Mouse (Mus musculus) embryonic stem cell, embryonic (primary cell): ENCODE measurements at regions not wholly inside any gene's neighbourhood (a gene's known extent, or its start where the extent isn't known, plus 50 kb on each side); places are given as distances from the start of the nearest gene placed in this dataset.

Experiments used
- CTCF ChIA-PET, 4 experiments: fragments of 300-600 bp in 2 of 4; fragments of 350-600 bp in 2 of 4; sonication (Branson Sonifier 250); formaldehyde crosslinking; loops; one replicate each; lab custom pipeline; 2022; ENCODE audit warnings: inconsistent platforms in 2 of 4; lab: Charles Lee
- POLR2A ChIA-PET, 4 experiments: fragments of 300-600 bp in 2 of 4; fragments of 350-600 bp in 2 of 4; sonication (Branson Sonifier 250); formaldehyde crosslinking; loops; one replicate each; lab custom pipeline; 2022; ENCODE audit warnings: antibody characterized with exemption in 4 of 4, inconsistent platforms in 1 of 4; lab: Charles Lee

DNA sequence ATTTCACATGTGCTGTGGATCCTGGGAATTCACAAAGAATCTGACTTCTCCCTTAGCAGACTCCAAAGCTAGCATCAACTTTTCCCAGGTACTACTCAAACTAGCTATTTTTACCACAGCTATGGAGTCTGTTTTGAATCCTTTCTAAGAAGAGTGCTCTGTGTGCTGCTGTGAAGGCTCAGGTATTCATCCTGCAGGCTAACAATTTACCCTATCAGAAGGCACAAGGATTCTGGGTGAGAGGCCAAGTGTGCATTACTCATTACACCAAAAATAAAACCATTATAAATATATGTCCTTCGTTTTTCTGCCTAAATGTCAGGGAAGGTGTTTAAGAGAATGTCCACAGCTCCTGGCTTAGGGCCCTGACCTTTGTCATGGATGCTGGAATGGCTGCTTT lies 353.2 kb upstream of the Negr1 start:
- POLR2A ChIA-PET = no interaction called here
- CTCF ChIA-PET = no interaction called here

DNA sequence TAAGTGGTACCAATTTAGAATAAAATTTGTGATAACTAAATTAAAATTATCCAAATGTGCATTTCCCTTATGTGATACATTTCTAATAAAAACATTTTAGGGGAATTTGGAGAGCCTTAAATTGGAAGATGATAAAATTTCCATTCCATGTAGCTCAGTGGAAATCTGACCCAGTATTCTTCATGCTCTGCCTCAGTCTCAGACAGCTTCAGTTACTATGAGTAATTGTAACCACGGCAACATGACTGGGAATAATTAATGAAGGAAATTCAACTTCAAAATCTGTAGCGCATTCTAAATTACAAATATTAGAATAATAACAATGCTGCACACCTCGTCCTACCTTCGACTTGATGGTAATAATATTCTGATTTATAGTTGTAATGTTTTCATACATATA lies 350.8 kb upstream of the Negr1 start:
- POLR2A ChIA-PET = no interaction called here
- CTCF ChIA-PET = no interaction called here

DNA sequence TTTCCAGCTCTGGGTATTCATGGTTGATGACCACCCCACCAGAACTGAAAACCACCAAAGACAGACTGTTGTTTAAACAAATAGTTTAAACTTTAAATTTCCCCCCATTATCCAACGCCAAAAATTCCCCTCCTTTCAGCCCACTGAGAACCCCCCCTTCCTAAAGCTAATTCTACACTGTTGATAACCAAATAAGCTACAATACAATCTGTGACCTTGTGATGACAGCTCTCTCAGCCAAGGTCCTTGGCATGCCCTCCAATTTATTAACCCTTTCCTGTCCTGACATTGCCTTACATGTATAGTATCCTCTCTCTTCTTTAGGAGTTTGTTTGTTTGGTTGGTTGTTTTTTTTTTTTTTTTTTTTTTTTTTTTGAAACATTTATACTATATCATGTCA lies 346.8 kb upstream of the Negr1 start:
- CTCF ChIA-PET = interaction anchor here in 1 of 4 experiments (0.7 kb wide), 1 partner anchor 1717 kb away, joined by 3 read pairs; no protein-coding TSS in a partner anchor
- POLR2A ChIA-PET = no interaction called here

DNA sequence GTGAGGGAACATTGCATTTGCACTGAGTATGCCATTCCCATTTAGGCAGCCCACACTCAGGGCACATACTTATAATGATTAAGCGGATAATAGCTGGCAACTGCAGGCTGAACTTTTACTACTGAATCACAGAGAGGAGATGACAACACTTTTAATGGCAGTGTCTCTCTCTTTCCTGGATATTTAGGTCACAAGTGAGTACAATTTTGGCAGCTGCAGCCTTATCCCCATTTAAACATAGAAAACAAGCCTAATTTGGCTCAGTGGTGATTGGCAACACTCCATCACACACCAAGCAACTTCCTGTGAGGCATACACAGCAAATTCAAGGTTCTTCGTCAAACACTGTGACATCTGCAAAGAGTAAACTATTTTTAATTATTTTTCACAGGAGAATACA lies 329.5 kb upstream of the Negr1 start:
- CTCF ChIA-PET = no interaction called here

DNA sequence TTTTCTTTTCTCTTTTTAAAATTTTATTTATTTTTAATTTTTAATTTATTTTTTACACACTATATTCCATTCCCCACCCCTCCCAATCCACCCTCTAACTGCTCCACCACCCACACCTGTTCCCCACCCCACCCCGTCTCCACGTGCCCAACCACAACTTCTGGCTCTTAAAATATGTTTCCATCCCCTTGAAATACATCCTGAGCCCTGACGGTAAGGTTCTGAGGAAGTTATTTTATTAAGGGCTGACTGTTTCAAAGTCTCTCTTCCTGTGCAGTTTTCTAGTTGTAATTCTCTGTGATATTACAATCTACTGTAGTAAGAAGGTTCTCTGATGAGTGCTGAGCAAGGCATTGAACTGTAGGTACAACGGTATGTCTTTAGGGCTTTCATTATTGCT lies 325.6 kb upstream of the Negr1 start:
- CTCF ChIA-PET = no interaction called here
- POLR2A ChIA-PET = no interaction called here

More for the DNA sequence above, 329.5 kb upstream of the Negr1 start:
- POLR2A ChIA-PET = no interaction called here

DNA sequence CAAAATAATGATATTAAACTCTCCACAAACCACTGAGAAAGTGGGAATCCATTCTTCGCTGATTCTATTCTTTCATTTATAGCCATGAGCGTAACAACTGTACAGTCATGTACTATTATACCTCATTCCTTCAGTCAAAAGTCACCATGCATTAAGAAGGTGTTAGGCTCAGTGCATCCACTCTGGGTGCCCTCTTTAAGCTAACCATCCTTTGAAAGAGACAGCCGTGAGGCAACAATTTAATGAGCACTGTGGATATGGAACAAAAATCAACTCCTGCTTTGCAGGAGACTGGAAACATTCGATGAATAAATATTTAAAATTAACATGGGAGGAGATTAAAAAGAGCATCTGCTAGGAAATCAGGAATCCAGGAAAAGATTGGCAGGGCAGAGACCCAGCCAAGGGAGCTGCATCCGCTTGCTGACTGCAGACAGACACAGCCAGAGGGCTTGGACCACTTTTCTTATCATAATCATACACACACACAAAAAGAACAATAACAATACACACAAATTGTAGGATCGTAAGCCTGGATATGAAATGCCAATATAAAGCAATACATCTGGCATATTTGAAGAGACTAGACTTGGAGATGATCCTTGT lies 309.2 kb upstream of the Negr1 start:
- CTCF ChIA-PET = no interaction called here
- POLR2A ChIA-PET = no interaction called here

DNA sequence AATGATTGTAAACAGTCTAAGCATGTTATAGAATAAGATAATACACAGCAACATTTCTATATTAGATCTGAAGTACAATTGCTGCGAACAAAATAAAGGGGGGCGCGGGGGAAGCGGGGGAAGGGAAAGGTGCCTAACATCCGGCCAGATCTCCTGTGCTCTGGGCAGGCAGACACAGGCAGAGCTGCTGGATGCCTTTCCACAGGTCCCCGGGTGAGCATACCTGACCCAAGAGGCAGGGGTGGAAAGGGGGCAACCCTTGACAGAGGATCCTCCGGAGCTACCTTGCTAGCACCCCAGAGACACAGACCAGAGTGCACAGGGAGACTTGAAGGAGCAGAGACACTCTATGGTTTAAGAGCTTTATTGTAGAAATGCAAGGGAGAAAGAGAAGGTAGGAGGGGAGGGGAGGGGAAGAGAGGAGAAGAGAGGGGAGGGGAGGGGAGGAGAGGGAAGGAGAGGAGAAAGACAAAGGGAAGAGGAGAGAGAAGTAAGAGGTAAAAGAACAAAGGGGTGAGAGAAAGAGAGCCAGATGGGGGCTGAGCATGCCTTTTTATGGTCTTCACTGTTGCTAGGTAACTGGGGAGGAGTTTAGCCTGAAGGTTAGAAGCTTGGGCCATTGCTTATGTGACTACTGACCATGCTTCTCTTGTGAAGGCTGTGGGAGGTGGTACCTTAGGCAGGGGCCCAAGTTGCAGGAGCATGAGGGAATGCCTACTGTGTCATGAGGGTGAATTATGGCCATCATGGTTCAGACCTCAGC lies 308.2 kb upstream of the Negr1 start:
- CTCF ChIA-PET = no interaction called here
- POLR2A ChIA-PET = no interaction called here

DNA sequence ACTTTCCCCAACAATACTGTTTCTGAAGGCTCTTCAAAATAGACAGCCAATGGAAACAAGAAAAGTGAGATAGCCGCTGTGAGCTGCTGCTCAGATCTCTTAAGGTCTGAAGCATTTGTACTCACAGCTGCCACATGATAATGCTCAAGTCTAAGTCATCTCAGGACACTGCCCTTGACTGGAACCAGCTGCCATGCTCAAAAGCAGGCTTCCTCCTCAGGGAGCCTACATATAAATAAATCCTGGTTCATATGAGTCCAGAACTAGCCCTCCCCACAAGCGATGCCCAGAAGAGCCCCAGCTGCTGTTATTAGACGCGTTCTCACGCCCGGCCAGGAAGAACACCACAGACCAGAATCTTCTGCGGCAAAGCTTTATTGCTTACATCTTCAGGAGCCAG lies 304.9 kb upstream of the Negr1 start:
- CTCF ChIA-PET = no interaction called here
- POLR2A ChIA-PET = no interaction called here

DNA sequence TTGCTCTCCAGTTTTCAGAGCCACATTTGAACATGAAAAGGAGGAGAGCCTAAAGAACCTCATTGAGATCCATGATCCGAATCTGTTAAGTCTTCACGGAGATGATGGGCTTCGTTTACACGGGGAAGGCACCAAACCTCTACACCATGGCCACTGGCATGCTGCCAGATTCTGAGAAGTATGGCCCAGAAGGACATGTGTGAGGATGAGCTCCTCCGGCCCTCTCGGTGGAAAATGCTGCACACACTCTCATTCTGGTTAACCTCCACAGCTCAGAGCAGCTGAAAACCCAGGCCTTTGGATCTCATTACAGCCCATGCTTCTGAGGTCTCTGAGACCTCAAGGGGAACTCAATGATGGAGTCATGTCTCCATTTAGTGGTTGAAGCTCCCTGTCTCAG lies 296.9 kb upstream of the Negr1 start:
- CTCF ChIA-PET = no interaction called here
- POLR2A ChIA-PET = no interaction called here

DNA sequence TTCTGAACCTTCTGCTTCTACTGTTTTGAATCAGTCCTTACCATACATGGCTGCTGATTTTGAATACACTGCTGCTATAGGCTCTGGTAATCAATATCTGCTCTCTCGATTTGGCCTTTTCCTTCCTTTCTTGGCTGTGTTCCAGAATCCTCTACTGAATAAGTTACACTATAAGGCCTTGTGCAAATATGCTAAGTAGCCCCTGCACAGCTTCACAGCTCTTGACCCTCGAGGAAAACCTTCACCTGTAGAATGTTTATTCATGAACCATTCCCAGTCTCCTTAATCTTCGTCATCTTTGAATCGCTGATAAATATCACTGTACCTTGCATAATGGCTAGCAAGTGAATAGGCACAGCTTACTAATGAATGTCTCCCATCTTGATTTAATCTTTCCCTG lies 293.9 kb upstream of the Negr1 start:
- ChIA-PET POLR2A (no interaction called here), CTCF (no interaction called here)

DNA sequence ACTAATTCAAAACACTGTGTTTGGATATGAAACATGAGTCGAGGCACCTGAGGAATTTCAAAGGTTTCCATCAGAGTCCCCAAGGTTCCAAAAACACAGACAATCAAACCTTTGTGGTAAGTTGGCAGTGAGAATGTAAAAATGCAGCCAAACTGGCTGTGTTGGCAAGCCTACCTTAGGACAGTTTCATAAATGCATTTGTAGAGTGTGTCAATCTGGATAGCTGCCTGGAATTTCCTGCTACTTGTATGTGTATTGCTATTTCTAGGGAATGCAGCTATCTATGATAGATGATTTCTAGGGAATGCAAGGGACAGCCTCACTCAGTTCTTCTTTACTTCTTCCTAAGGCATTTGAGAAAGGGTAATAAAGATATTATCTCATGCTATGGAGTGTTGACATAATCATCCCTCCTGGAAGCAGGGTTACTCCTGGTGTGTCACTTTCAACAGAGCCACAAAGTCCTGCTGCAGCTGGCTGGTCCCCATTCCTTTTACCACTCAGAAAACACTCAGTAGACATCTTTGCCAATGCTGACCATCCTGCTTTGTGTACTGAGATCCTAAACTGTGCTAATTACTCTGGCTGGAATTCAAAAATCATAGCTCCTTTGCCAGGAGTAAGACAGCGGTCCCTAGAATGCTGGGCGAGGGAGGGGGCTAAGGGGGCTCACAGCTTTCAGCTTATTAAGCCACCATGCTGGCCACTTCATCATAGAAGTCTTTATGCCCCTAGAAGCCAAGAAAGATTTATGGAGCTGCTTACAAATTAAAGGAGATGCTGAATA lies 261.4 kb upstream of the Negr1 start:
- ChIA-PET CTCF (interaction anchor here in 1 of 4 experiments (0.6 kb wide), 1 partner anchor 103 kb away, joined by 4 read pairs; no protein-coding TSS in a partner anchor), POLR2A (no interaction called here)

DNA sequence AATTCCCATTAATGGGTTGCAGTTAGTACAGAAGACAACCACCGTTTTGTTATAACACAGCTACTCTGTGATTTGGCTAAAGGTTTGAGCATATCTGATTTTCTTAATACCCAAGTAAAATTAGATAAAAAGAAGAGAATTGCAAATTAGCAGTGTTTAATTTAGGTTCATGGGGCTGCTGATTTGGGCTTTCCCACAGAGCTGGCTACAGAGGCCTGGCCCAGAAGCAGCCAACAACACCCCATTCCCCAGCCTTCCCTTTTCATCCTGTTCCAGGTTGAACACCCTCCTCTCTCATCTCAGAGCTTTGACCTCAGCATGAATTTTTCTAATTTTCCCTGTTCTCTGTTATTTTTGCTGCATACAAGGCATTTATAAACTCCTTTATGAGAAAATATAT lies 260.3 kb upstream of the Negr1 start:
- POLR2A ChIA-PET = no interaction called here
- CTCF ChIA-PET = no interaction called here

DNA sequence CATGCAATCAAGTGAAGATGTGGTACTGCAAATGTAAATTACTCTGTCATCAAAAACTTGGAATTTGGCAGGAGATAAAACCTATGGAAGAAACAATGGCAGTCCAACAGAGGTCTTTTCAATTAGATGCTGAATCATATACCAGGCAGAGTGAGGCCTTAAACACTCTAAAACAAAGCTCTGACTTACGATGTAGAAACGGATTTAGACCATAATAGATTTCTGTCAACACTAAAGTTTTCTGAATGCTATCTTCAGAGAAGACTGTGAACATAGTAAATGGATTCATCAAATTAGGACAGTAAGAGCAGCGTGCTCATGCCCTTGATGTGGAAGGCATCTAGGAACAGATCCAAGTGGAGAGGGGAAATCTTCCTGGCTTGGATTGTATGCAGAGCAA lies 259.8 kb upstream of the Negr1 start:
- ChIA-PET CTCF (no interaction called here), POLR2A (no interaction called here)

DNA sequence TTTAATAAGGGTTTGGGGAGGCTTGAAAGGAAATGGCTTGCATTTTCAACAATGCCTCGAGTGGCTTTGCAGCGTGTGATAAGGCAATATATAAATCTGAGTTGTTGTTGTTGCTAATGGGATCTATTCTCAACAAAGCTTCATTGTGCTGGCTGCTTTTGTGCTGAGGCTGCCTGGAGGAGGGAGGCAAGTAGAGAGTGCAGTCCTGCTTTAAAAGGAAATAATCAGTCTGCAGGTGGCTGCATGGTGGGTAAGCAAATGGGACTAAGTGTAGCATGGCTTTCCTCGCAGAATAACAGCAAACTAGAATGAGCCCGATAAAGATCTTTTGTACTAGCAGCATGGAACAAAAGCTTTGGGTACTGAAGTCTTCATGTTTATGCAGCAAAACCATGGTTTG lies 257.4 kb upstream of the Negr1 start:
- ChIA-PET CTCF (no interaction called here), POLR2A (no interaction called here)

DNA sequence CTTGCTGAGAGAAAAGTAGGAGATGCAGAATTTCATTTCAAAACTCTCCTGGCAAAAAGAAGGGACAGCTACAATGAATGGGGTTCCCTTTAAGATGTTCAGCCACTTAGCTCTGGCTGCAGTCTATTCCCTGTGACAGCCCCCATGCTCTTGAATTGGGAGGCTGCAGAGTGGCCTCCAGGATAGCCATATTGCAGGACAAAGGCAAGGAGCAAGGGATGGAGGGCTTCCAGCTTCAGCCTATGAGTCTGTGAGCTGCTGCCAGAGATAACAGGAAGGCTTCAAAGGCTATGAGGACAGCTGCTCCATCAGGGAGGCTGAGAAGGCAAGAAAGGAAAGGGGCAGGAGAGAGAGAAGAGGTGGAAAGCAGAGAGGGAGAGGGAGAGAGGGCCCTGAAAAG lies 256.5 kb upstream of the Negr1 start:
- ChIA-PET POLR2A (no interaction called here), CTCF (no interaction called here)

DNA sequence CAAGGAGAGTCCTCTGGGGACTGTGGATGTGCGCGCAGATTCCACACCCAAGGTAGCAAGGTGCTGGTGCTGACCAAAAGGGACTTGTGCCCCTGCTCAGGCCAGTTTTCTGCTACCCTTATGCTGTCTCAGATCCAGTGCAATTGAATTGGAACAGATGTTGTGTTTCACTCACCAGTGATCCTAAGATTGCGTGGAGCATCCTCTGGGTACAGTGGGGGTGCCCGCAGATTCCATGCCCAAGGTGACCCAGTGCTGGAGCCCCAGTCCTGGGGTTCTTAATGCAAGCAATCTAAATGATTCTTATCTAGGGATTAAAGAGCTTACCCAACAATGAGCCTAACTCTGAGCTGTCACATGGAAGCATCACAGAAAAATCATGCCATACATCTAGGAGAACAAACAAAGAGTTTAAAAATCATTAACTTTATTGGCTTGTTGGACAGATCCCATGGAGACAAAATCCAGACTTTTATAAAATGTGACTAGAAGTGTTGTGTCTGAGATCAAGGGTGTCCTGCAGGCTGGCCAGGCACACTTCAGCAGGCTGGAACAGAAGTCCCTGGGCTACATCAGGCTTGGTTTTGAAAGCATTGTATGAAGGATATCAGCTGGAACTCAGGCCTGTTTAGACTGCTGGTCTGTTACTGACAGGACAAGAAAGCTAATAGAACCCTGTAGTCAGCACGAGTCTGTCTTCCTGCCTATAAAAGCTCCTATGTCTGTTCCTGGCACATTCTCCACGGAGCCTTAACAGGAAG lies 226.4 kb upstream of the Negr1 start:
- CTCF ChIA-PET = interaction anchor here in 1 of 4 experiments (0.5 kb wide), 1 partner anchor 241 kb away, joined by 3 read pairs; no protein-coding TSS in a partner anchor
- POLR2A ChIA-PET = no interaction called here

DNA sequence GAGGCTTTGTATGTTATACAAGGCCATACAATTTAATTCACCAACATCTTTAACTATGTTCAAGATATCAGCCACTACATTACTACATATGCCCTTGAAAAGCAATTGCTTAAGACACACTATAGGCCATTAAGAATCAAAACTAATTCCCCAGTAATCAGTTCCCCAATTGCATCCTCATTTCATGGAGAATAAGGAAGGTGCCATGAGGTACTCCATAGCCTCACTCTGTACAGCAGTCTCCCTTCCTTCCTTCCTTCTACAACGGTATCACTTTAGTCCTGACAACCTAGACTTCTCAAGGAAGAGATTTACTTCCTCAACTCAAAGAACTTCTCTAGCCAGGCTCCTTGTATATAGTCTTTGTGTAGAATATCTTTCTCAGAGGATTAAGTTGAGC lies 220.1 kb upstream of the Negr1 start:
- POLR2A ChIA-PET = no interaction called here

DNA sequence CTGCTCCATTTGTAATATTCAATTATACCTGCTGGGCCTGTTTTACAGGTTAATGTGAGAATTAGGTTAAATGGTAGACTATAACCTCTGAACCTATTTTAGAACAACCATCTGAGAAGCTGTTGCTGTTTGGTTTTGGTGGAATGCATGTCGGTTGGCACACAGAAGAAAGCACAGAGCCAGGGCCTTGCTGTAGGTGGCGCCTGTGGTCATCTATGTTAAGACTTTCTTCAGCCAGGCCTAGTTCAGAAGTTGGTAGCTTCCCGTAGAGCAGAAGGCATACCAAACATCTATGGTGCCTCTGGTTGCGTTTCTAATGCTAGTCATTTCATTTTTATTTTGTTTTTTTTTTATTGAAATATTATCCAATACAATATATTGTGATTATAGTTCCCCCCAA lies 209.9 kb upstream of the Negr1 start:
- ChIA-PET CTCF (interaction anchor here in 1 of 4 experiments (0.6 kb wide), 1 partner anchor 132 kb away, joined by 3 read pairs; no protein-coding TSS in a partner anchor), POLR2A (no interaction called here)

More for the DNA sequence above, 220.1 kb upstream of the Negr1 start:
- CTCF ChIA-PET = no interaction called here

DNA sequence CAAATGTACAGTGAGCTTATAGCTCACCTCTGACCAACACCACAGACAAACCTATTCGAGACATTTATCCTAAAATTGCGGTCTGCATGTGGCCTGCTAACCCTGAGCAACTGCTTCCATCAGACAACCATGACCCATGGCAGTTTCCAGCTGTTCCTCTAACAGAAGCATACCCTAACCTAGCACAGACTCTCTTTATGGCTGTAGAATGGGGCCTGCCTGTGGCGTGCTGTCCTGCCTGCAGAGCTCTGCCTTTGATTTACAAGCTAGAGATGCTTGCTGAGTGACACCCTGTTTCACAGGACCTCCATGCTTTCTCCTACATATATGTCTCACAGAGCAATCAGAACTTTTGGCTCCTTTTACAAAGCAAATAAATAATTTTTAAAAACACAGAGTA lies 208.2 kb upstream of the Negr1 start:
- CTCF ChIA-PET = no interaction called here
- POLR2A ChIA-PET = no interaction called here
